Mouse (Mus musculus) heart, adult 2 months (tissue): Measurements from ENCODE around the gene Igsf21.

Experiments used
- CTCF ChIP-seq: fragments of 200-600 bp; IDR thresholded peaks from 2 replicates; pipeline ENCODE4 v1.8.1; 2022; ENCODE audit warnings: antibody characterized with exemption, mild to moderate bottlenecking, moderate library complexity
- EP300 ChIP-seq: fragments of 200-500 bp; IDR thresholded peaks from 2 replicates; pipeline ENCODE4 v1.6.1; 2011; ENCODE audit warnings: low read depth, low read length, control low read depth; ENCODE audit not compliant: insufficient read depth
- POLR2A ChIP-seq: fragments of 200-500 bp; IDR thresholded peaks from 2 replicates; pipeline ENCODE4 v1.6.1; 2011; ENCODE audit warnings: mild to moderate bottlenecking, low read depth, low read length, control low read depth; ENCODE audit not compliant: insufficient read depth

DNA sequence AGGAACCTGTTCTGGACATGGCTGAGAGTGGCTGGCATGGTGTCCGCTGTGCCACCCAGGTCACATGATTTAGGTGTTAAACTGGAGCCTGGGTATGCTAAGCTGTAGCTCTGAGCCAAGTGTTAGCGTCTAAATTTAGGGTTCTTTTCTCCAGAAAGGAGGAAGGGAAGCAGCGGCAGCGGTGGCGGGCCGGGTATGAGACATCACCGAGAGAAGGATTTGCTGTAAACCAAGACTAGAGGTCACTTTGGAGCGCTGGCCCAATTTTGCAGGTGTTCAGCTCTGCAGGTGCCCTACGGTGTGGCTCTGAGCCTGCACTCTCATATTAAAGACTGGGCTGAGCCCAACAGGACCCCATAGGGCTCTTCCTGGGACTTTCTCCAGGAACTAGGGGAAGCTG is 57.0 kb downstream of the Igsf21 start:
- no peak for TF ChIP-seq POLR2A
- no peak for TF ChIP-seq CTCF
- TF ChIP-seq EP300: no peak
